Mouse (Mus musculus): ENCODE measurements around the gene Numa1.
A peak's percentile ranks its signal among the peaks of the same experiment; 100 is the strongest.
"Not testable (repeated sequence)": the region's sequence is repeated elsewhere in the genome, so short reads cannot be mapped to it uniquely, and the experiment has no call there.

The Numa1 gene

DNA sequence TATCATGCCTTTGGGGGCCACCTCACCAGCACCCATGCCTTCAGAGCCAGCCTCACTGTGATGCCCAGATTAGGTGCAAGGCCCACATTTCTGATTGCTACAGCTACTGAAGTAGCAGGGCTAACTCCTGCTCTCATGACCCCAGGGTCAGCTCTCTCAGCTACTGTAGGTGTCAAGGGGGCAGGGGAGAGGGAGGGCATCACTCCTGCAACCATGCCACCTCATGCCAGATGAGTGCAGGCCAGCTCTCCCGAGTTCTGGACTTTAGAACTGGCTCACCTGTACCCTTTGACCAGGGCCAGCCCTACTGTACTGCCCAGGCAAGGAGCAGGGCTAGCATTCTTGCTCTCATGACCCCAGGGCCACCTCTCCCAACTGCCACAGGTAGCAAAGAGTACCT is 48.8 kb downstream of the Numa1 start:
- DNase-seq (ENCODE audit: low spot score in 2 of 2), result no peak

DNA sequence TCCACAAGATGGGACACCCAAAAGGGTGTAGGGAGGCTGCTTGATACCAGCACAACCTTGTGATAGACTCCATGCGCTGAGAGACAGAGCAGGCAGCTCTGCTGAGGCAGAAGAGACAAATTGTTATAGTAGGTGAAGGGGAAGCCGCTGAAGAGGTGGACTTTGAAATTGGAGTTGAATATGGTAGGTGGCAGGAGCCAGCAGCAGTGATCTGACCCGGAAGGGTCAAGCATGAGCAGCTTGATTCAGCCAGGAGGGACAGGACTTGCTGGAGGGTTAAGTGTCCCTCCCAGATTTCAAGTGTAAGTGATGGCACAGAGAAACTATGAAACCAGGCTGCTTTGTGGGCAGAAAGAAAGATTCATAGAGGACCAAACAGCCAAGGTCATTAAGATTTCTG is 51.2 kb downstream of the Numa1 start:
- no peak for DNase-seq (ENCODE audit: low spot score in 2 of 2)

DNA sequence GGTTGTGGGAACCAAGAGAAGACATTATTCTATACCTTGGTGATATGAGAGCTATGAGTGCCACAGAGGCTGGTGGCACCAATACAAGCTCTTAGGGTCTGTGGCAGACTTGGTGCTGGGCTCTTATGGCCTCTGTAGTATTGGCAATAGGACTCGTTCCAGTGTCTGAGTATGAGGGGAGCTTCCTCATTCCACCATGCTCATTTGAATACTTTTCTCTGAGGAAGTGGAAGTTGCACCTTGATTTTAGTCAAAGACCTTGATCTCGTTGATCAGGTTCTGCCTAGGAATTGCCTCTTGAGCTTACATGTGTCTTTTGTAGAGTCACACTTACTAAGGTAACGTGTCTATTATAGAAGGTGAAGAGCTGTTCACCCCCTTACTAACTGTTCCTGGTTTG is 60.3 kb downstream of the Numa1 start:
- DNase-seq (ENCODE audit: low spot score in 2 of 2), result no peak

DNA sequence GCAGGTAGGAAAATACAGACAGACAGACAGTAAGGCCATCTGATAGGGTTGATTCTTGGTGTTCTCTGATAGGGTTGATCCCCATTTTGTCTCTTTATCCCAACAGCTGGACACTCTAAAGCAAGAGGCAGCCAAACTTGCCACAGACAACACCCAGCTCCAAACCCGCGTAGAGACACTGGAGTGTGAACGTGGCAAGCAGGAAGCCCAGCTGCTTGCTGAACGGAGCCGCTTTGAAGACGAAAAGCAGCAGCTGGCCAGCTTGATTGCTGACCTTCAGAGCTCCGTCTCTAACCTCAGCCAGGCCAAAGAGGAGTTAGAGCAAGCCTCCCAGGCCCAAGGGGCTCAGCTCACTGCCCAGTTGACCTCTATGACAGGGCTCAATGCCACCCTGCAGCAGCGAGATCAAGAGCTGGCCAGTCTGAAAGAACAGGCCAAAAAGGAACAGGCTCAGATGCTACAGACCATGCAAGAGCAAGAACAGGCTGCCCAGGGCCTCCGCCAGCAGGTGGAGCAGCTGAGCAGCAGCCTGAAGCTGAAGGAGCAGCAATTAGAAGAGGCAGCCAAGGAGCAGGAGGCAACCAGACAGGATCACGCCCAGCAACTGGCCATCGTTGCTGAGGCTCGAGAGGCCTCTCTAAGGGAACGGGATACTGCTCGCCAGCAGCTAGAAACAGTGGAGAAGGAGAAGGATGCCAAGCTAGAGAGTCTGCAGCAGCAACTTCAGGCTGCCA is 64.5 kb downstream of the Numa1 start:
- peak; percentile 73 to 88 for DNase-seq (ENCODE audit: low spot score in 2 of 2)

DNA sequence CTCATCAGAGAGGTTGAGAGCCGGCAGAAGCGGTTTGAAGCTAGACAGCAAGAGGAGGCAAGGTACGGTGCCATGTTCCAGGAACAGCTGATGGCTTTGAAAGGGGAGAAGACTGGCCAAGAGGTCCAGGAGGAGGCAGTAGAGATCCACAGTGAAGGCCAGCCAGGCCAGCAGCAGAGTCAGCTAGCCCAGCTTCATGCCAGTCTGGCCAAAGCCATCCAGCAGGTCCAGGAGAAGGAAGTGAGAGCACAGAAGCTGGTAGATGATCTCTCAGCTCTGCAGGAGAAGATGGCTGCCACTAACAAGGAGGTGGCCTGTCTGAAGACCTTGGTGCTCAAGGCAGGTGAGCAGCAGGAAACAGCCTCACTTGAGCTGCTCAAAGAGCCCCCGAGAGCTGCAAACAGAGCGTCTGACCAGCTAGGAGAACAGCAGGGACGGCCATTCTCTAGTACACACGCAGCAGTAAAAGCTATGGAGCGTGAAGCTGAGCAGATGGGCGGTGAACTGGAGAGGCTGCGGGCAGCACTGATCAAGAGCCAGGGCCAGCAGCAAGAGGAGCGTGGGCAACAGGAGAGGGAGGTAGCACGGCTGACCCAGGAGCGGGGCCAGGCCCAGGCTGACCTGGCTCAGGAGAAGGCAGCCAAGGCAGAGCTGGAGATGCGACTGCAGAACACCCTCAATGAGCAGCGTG is 65.7 kb downstream of the Numa1 start:
- no peak for DNase-seq (ENCODE audit: low spot score in 2 of 2)

DNA sequence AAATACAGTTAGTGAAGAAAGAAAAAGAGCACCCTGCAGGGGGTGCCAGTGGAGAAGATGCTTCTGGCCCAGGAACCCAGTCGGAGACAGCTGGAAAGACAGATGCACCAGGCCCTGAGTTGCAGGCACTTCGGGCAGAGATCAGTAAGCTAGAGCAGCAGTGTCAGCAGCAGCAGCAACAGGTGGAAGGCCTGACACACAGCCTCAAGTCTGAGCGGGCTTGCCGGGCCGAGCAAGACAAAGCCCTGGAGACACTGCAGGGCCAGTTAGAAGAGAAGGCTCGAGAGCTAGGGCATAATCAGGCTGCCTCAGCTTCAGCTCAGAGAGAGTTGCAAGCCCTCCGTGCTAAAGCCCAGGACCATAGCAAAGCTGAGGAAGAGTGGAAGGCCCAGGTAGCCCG is 66.4 kb downstream of the Numa1 start:
- no peak for DNase-seq (ENCODE audit: low spot score in 2 of 2)

DNA sequence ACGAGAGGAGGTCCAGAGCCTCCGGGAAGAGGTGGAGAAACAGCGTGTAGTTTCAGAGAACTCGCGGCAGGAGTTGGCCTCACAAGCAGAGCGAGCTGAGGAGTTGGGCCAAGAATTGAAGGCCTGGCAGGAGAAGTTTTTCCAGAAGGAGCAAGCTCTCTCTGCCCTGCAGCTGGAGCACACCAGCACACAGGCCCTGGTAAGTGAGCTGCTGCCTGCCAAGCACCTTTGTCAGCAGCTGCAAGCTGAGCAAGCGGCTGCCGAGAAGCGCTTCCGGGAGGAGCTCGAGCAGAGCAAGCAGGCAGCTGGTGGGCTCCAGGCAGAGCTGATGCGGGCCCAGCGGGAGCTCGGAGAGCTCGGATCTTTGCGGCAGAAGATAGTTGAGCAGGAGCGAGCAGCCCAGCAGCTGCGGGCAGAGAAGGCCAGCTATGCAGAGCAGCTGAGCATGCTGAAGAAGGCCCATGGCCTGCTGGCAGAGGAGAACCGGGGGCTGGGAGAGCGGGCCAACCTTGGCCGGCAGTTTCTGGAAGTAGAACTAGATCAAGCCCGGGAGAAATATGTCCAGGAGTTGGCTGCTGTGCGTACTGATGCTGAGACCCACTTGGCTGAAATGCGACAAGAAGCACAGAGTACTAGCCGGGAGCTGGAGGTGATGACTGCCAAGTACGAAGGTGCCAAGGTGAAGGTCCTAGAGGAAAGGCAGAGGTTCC is 67.2 kb downstream of the Numa1 start:
- DNase-seq (ENCODE audit: low spot score in 2 of 2), result peak in 1 of 2 experiments; percentile 44

DNA sequence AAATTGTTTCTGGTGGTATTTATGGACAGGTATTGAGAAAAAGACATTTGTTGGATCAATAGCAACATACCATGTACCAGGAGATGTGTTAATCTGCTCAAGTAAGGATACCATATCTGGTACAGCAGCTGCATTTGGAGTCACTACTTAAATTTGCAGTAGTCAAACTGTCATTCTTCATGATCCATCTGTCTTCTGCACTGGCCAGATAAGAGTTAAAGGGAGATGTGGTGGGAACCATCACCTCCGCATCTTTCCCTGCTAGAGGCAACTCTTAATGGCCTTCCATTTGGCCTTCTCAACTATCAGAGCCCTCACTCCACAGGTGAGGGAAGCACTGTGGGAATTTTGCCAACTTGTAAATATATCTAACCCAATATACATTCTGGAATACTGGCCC is 72.6 kb downstream of the Numa1 start:
- no peak for DNase-seq (ENCODE audit: low spot score in 2 of 2)

DNA sequence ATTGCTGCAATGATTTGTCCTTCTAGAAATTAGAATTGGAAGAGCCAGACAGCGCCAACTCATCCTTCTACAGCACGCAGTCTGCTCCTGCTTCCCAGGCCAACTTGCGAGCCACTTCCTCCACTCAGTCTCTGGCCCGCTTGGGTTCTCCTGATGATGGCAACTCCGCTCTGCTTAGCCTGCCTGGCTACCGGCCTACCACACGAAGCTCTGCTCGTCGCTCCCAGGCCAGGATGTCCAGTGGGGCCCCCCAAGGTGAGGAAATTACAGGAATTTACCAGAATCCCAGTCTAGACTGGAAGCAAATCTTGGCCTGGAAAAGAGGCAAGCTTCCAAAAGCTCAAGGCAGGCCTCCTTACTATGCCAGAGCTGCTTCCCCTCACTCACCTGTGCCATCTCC is 77.9 kb downstream of the Numa1 start:
- DNase-seq (ENCODE audit: low spot score in 2 of 2), result no peak

DNA sequence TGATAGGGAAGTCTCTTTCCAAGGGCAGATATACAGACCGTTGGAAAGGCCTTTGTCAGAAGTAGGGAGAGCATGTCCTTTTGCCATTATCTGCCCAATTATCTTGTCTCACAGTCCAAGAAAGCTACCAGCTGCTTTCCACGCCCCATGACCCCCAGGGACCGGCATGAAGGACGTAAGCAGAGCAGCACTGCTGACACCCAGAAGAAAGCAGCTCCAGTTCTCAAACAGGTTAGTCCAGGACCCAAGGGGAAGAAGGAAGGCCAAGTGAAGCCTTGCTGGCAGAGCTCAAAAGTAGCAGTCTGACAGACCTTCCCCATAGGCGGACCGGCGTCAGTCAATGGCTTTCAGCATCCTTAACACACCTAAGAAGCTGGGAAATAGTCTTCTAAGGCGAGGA is 79.5 kb downstream of the Numa1 start:
- no peak for DNase-seq (ENCODE audit: low spot score in 2 of 2)

DNA sequence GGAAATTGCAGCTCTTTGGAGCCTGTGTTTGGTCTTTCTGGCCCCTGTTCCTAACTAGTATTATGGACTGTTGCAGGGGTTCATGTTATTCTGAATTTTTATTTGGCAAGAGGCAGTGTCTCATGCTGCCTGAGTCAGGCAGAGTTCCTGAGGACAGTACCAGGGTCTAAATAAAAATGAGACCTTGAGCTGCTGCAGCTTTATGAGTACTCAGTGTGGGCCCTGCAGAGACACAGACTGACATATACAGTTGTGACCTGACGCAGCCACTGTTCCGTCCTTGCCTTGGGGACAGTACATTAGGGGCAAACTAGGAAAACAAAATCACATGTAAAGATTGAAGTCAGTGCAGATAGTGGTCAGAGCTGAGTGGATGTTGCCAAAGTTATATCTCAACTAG is 81.1 kb downstream of the Numa1 start:
- no peak for DNase-seq (ENCODE audit: low spot score in 2 of 2)

DNA sequence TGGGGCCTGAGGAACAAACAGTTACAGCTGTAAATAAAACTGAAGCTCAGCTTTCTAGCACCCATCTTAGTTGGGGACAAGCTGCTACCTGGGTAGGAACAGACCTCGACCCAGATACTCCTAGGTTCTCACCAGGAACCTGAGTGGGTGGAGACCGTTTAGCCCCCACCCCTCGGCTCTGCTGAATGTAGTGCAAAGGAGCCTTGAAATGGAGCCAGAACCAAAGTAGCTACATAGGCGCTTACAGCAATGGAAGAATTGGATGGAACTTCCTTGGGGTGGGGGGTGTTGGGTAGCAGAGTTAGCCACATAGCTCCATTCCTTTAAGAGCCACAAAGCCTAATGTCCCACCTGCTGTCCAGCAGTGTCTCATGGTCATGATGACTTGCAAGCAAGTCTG is 83.0 kb downstream of the Numa1 start:
- DNase-seq (ENCODE audit: low spot score in 2 of 2), result no peak

DNA sequence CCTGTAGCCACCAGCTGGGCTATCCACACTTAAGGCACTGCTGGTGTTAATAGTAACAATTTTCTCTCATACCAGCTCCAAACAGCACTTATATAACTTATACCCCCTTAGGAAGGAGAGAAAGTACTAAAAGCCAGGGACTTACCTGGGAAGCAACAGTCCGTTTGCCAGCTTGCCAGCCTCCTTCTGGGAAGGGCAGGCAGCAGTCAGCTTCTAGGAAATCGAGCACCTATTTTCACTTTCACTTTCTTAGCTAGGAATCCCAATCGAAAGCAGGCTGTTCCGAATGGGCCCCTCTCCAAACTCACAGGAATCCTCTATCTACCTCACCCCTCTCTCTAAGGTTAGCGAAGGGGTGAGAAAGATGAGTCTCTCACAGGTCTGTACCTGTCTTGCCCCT is 83.5 kb downstream of the Numa1 start:
- no peak for DNase-seq (ENCODE audit: low spot score in 2 of 2)

DNA sequence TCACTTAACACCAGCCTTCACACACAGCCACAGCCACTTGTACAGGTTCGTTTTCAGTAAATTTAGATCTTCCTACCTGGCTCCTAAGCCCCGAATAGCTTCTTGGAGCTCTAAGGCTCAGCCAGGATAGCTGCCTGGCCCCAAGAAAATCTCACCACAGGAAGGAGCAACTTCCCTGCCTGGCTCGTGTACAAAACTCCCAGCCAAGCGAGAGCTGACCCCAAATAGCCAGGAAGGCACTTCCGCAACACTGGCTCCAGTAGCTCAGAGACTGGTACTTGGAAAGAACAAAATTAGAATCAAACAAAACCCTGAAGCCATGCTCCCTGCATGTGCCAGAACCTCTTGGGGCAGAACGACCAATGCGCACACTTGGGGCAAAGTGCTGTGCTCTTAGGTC is 84.1 kb downstream of the Numa1 start:
- no peak for DNase-seq (ENCODE audit: low spot score in 2 of 2)

DNA sequence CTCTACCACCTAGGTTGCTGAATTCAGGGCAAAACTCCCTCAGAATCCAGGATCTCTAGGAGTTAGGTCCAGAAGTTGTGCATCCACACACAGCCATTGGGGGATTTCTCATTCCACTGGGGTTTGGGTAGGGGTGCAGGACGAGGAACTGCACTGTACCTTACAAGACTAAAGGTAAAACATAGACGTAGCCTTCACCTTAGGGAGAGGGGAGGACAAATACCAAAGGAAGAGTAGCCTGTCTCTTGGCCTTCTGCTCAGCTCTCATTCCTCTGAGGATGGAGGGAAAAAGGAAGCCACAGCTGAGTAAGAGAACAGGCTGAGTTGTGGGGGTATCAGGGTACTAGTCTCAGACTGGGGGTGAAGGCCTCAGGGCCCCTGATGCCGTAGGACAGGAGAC is 84.7 kb downstream of the Numa1 start, which contains the start of gene Il18bp:
Gene Il18bp, minus strand, starts transcription at position 101 of the 400 bp plus-strand sequence.
- DNase-seq (ENCODE audit: low spot score in 2 of 2), result no peak

DNA sequence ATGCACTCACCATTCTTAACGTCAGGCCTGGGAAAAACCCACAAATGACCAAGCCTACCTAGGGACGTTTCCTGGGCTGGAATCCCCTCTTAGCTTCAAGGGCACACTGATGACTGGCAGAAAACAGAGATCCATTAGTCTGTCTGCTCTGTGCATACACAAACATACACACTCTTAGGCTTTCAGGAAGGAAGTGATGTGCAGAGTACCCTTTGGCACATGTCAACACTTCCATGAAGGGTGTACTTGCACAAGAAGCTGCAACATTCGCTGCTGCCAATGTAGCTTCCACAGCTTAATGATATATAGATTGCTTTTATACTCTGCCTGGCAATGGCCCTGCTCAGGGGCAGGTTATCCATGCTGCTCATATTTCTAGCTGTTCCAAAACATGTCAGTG is 85.5 kb downstream of the Numa1 start:
- DNase-seq (ENCODE audit: low spot score in 2 of 2), result no peak

DNA sequence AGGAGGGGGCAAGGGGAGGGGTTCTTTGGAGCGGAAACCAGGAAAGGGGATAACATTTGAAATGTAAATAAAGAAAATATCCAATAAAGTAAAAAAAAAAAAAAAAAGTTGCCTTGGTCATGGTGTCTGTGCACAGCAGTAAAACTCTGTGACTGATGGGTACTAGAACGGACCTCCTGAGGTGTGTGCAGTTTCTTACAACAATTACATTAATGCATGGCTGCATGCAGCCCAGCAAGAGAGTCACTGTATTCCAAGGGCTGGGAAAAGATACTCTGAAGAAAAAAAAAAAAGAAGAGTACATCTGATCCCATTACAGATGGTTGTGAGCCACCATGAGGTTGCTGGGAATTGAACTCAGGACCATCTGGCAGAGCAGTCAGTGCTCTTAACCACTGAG is 87.0 kb downstream of the Numa1 start:
- DNase-seq (ENCODE audit: low spot score in 2 of 2), result not testable (repeated sequence)

DNA sequence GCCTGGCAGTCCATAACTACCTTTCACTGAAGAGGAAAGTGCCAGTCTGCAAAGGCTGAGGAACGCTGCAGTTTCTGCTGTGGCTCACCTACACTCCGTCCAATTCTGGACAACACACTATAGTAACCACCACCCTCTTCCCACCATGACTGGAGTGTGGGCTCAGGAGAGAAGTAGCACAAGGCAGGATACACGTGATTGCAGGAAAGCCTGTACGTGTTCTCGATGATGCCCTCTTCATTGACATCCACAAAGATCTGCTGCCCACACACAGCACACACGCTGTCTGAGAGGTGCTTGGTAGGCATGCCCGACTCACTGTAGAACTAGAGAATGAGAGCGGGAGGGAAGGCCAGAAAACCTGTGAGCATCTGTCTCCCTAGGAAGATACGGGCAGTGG is 89.9 kb downstream of the Numa1 start:
- DNase-seq (ENCODE audit: low spot score in 2 of 2), result no peak

DNA sequence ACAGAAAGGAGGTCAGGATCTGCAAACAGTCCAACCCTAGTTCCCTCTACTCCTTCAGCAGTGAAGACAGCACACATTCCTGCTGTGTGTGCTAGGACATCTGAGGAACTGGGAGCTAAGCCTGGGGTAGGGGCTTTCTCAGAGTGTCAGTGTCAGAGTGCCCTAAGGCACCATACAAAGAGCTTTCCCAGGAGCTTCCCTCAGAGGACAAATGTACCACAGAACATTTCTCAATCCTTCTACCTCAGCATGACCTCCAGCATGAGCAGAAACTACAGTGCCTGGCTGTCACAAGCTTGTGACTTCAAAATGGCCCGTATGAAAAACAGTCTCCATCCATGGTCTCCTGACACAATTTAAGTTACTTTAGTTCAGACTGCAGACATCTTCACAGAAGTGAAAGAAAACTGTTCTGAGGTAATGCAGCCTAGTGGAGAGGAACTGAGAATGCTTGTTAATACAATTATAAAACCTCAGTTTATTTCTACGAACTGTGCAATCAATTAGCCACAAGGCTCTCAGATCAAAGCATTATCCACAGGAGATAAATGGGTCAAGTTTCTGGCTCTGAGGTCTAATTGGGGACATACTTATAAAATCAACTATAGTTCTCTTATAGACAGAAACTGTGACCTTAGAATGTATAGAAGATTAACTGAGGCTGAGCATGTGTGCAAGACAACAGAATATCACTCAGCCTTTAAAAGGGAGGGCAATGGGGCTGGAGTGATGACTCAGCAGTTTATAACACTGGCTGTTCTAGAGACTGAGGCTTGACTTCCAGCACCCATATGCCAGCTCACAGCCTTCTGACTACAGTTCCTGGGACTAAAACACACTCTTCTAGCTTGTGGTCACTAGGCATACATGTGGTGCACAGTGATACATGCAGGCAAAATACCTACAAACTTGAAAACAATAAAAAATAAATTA is 91.5 kb downstream of the Numa1 start:
- no peak for DNase-seq (ENCODE audit: low spot score in 2 of 2)

DNA sequence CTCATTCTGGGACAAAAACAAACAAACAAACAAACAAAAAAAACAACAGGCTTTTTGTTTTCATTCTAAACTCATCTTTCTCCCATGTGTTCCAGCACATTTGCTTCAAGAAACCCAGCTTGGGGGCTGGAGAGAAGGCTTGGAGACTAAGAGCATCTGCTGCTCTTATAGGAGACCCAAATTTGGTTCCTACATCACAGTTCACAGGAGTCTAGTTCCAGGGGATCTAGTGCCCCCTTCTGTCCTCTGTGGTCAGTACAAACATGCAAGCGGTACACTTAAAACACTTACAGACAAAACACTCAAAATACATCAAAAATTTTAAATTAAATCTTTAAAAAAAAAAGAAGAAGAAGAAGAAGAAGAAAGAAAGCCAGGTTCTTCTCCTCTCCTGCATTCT is 101.0 kb downstream of the Numa1 start:
- no peak for DNase-seq (ENCODE audit: low spot score in 2 of 2)

DNA sequence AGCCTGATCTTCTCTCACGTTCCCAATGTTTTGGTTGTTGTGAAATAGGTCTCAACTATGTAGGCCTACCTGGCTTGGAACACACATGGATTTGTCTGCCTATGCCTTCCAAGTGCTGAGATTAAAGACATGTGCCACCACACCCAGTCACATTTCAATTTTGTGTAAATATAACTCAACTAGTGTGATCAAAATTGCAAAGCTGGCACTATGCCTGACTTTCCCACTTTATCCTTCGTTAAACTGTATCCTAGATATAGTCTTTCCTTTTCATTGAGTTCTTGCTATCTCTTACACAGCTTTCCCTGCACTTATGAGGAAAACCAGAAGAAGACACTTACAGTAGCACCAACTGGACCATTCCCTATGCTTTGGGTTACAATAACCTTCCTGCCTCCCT is 101.6 kb downstream of the Numa1 start:
- DNase-seq (ENCODE audit: low spot score in 2 of 2), result no peak

DNA sequence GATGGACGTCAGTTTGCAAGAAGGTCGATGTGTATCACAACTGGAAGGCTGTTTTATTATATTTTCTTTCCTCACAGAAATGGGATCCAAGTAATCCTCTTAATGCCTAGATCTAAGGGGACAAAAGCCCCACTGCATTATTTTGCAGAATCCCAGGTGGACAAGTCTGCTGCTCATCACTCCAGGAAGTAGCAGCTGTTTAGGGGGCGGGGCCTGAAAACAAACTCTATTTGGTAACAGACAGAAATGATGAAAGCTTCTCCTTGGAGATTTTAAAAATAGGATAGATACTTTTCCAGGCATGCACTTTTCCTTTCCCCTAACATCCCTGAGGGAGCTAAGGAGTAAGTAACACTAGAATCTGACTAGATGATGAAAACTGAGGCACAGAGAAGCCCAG is 103.4 kb downstream of the Numa1 start:
- no peak for DNase-seq (ENCODE audit: low spot score in 2 of 2)
